Mouse (Mus musculus) embryonic fibroblast, embryonic 13.5 days (primary cell): Measurements from ENCODE around the gene Atp1b3.

Experiments
- CTCF ChIP-seq: IDR thresholded peaks from 2 replicates; pipeline ENCODE4 v1.5.1; 2011; ENCODE audit warnings: mild to moderate bottlenecking, control low read depth, low read length, moderate library complexity, borderline replicate concordance; ENCODE audit not compliant: insufficient read depth
- POLR2A ChIP-seq: IDR thresholded peaks from 2 replicates; pipeline ENCODE4 v1.6.1; 2011; ENCODE audit warnings: low read depth, mild to moderate bottlenecking, control low read depth, low read length, moderate library complexity

- no peak for TF ChIP-seq POLR2A
- no peak for TF ChIP-seq CTCF
Measured at GRCm38 (mm10) chr9:96308816-96309215, 55.4 kb downstream of the Atp1b3 start.
